Mouse (Mus musculus) heart, embryonic 16.5 days (tissue): ENCODE results near the gene Chic1. TPM values are rescaled to one million over a fixed set of nuclear protein-coding genes. Genes with fewer than 3 reads are reported as not detected.

Experiments
- ATAC-seq: fragments of 200-750 bp; cut with Nextera tagmentation; replicated peaks from 2 replicates; pipeline ENCODE4 v1.8.0; 2017; ENCODE audit warnings: moderate number of reproducible peaks; ENCODE audit not compliant: insufficient read depth, low FRiP score; ENCODE audit errors: extremely low read depth
- H3K27ac ChIP-seq: fragments of 300-500 bp; sonication (generic); 2 replicates; pipeline ENCODE4 v1.5.1; 2014; ENCODE audit warnings: mild to moderate bottlenecking, low read length, control low read depth, moderate library complexity
- H3K27me3 ChIP-seq: fragments of 300-500 bp; sonication (generic); 2 replicates; pipeline ENCODE4 v1.6.1; 2014; ENCODE audit warnings: low read length, mixed read lengths; ENCODE audit not compliant: control insufficient read depth, insufficient read depth
- H3K36me3 ChIP-seq: fragments of 300-500 bp; sonication (generic); 2 replicates; pipeline ENCODE4 v1.6.1; 2014; ENCODE audit not compliant: control insufficient read depth, insufficient read depth
- H3K4me1 ChIP-seq: fragments of 300-500 bp; sonication (generic); 2 replicates; pipeline ENCODE4 v1.6.1; 2014; ENCODE audit warnings: low read length, mixed read lengths; ENCODE audit not compliant: control insufficient read depth, insufficient read depth
- H3K4me2 ChIP-seq: fragments of 300-500 bp; sonication (generic); 2 replicates; pipeline ENCODE4 v1.6.1; 2014; ENCODE audit warnings: low read depth, mild to moderate bottlenecking, control low read depth, low read length
- H3K4me3 ChIP-seq: fragments of 300-500 bp; sonication (generic); 2 replicates; pipeline ENCODE4 v1.5.1; 2014; ENCODE audit warnings: mild to moderate bottlenecking, control low read depth, low read length
- H3K9ac ChIP-seq: fragments of 300-500 bp; sonication (generic); 2 replicates; pipeline ENCODE4 v1.6.1; 2014; ENCODE audit warnings: low read length, control low read depth
- H3K9me3 ChIP-seq: fragments of 300-500 bp; sonication (generic); replicated peaks from 2 replicates; pipeline ENCODE4 v1.6.1; 2016; ENCODE audit warnings: low read length; ENCODE audit not compliant: control insufficient read depth
- WGBS: fragments of 180-500 bp; shearing (Covaris S2); extraction: QIAGEN DNeasy Blood & Tissue Kit; methylation state at CpG from one replicate; pipeline ENCODE4 v1.1.7; 2014; 5-methylcytosine and 5-hydroxymethylcytosine counted together
- polyA plus RNA-seq: library from polyadenylated mRNA; unstranded; fragments of >200 nt; fragmentation: Nextera tagmentation; extraction: Ambion mirVana; gene quantifications from 2 replicates; pipeline ENCODE4 v1.2.1, GENCODE M21; 2015

The Chic1 gene
- polyA plus RNA-seq, 1 experiment from 2014 or later = 1.9 TPM

DNA sequence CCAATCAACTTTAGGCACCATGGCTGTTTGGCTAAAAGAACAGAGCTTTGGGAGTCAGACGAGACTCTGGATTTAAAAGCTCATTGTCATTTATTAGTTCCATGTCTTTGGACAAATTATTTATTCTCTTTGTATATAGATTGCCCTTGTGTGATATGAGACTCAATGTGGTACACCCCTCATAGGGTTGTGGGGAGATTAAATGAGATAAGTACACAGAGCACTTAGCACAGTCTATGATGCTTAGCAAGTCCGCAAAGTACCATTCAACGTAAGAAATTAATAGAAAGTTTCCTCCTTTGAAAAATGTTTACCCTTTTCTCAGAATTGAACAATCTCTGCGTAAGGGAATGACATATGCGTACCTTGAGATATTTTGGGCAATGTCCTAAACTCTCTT is 492 bp upstream of the Chic1 start:
- H3K4me1 ChIP-seq = peaks cover 2% of the 10 kb centered on the region; the same call in 1 of the 2 replicates
- H3K4me2 ChIP-seq = peak overlapping the region; percentile 73
- peaks cover 38% of the 10 kb centered on the region for H3K27me3 ChIP-seq
- WGBS = 44% methylated on average over 5 of the region's 5 CpGs
- no peak overlapping the region for H3K27ac ChIP-seq
- H3K4me3 ChIP-seq = peak overlapping the region; percentile 66
- no peaks in the 10 kb centered on the region for H3K9me3 ChIP-seq
- H3K36me3 ChIP-seq = no peaks in the 10 kb centered on the region
- H3K9ac ChIP-seq = no peak overlapping the region
- no peak for ATAC-seq

DNA sequence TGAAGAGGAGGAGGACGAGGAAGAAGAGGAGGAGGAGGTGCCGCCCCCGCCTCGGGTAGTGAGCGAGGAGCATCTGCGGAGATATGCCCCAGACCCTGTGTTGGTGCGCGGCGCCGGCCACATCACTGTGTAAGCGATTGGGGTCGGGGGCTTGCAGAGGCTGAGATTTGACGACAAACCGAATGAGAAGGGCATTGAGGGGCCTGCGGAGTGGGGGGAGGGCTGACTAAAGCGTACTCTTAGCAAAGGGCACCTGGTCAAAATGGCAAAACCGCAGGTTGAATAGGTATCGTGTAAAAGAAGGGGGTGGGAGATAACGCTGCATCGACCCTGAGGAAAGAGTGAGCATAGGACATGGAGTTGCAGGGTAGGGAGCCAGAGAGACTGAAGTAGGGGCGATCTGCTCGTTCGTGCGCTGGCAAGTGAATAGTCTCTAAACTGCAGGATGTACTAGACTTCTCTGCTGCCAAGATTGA is 523 bp downstream of the Chic1 start:
- peak overlapping the region; percentile 66 for H3K4me3 ChIP-seq
- peak overlapping the region; percentile 68 for H3K9ac ChIP-seq
- ATAC-seq = no peak; the same call in 1 of the 2 replicates
- H3K4me1 ChIP-seq = peaks cover 2% of the 10 kb centered on the region; the same call in 1 of the 2 replicates
- H3K36me3 ChIP-seq = no peaks in the 10 kb centered on the region
- H3K9me3 ChIP-seq = no peaks in the 10 kb centered on the region
- no peak overlapping the region for H3K27ac ChIP-seq
- peaks cover 35% of the 10 kb centered on the region for H3K27me3 ChIP-seq
- peak overlapping the region; percentile 73 for H3K4me2 ChIP-seq
- WGBS = 8% methylated on average over 24 of the region's 24 CpGs

DNA sequence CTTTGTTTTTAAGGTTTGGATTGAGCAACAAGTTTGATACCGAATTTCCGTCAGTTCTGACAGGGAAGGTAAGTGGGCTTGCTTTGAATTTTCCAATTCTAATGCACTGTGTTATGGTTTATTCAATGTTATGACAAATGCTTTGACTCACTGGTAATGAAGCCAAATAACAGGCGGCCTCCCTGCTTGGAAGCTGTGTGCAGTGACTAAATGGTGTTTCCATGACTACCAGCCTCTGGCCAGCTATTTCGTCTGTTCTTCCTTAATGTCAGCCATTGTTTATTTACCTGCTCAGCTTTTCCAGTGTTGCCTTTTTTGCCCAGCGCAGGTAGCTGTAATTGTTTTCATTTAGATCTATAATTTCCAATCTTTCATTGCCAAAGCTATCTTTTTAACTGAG is 9.9 kb downstream of the Chic1 start:
- Histone ChIP-seq H3K4me3 (no peak overlapping the region), H3K9ac (no peak overlapping the region), H3K27ac (no peak overlapping the region), H3K27me3 (peaks cover 4% of the 10 kb centered on the region; the same call in 1 of the 2 replicates), H3K36me3 (no peaks in the 10 kb centered on the region), H3K4me2 (no peak overlapping the region), H3K9me3 (no peaks in the 10 kb centered on the region), H3K4me1 (no peaks in the 10 kb centered on the region)
- 62% methylated on average over 5 of the region's 5 CpGs for WGBS
- ATAC-seq = no peak

DNA sequence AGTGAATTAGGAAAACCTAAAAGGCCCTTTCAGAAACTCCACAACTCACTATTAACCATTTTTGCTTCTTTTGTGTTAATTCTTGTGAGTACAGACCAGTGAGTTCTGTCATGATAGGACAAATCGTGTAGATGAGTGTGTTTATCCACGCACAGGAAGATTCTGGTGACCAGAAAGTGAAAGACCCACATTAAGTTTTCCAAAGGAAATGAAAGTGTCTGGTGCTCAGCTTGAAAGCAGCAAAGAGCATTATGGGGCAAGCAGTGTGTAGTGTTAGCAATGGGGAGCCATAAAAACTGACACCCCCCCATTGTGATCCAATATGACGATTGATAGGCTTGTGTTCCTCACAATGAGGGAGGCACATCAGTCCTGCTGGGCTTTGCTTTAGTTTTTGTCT is 12.4 kb downstream of the Chic1 start:
- H3K4me1 ChIP-seq = no peaks in the 10 kb centered on the region
- H3K27me3 ChIP-seq = peaks cover 4% of the 10 kb centered on the region; the same call in 1 of the 2 replicates
- ATAC-seq = no peak
- WGBS = 71% methylated on average over 3 of the region's 3 CpGs
- H3K36me3 ChIP-seq = no peaks in the 10 kb centered on the region
- no peaks in the 10 kb centered on the region for H3K9me3 ChIP-seq
- H3K4me2 ChIP-seq = no peak overlapping the region
- H3K4me3 ChIP-seq = no peak overlapping the region
- no peak overlapping the region for H3K9ac ChIP-seq
- no peak overlapping the region for H3K27ac ChIP-seq

DNA sequence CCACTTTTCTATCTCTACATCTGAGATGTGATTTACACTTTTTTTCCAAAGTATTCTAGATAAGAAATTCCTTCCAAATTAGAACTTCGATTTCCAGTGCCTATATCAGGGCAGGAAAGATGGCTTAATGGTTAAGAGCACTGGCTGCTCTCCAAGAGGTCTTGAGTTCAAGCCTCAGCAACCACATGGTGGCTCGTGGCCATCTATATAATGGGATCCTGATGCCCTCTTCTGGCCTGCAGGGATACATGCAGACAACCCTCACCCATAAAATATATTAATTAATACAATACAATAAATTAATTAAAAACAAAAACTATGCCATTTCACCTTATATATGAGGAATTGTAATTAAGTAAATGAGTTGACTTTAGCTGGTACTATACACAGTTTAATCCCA is 14.9 kb downstream of the Chic1 start:
- 68% methylated on average over 2 of the region's 2 CpGs for WGBS
- Histone ChIP-seq H3K9me3 (no peaks in the 10 kb centered on the region), H3K27ac (no peak overlapping the region), H3K36me3 (no peaks in the 10 kb centered on the region), H3K4me2 (no peak overlapping the region), H3K27me3 (peaks cover 6% of the 10 kb centered on the region), H3K4me1 (no peaks in the 10 kb centered on the region), H3K9ac (no peak overlapping the region), H3K4me3 (no peak overlapping the region)
- no peak for ATAC-seq

DNA sequence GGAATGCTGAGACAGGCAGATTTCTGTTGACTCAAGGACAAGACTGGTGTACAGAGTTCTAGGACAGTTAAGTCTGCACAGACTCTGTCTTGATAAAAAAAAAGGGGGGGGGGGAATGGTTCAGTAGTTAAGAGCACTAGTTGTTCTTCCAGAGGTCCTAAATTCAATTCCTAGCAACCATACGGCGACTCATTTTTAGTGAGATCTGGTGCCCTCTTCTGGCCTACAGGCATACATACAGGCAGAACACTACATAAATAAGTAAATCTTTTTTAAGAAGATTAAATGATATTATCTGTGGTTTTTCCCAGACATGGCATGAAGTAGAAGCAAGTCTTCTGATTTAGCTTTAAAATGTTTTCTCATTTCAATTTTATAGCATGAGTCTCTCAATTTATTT is 15.4 kb downstream of the Chic1 start:
- H3K9me3 ChIP-seq = no peaks in the 10 kb centered on the region
- WGBS = 30% methylated on average over 2 of the region's 2 CpGs
- no peak overlapping the region for H3K4me2 ChIP-seq
- ATAC-seq = no peak
- no peaks in the 10 kb centered on the region for H3K36me3 ChIP-seq
- peaks cover 10% of the 10 kb centered on the region for H3K27me3 ChIP-seq
- H3K4me3 ChIP-seq = no peak overlapping the region
- H3K27ac ChIP-seq = no peak overlapping the region
- H3K4me1 ChIP-seq = no peaks in the 10 kb centered on the region
- no peak overlapping the region for H3K9ac ChIP-seq

DNA sequence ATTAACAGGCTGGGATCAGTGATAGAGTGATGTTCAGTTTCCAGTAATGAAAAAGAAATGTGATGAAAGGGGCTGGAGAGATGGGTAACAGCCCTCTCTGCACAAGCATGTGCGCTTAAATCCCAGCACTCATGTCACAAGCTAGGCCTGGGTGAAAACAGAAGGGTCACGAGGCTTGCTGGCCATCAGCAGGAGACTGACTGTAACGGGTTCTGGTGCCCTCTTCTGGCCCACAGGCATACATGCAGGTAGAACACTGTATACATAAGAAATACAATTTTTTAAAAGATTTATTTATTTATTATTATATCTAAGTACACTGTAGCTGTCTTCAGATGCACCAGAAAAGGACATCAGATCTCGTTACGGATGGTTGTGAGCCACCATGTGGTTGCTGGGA is 18.0 kb downstream of the Chic1 start:
- no peak for ATAC-seq
- H3K9me3 ChIP-seq = no peaks in the 10 kb centered on the region
- no peaks in the 10 kb centered on the region for H3K36me3 ChIP-seq
- WGBS = 56% methylated on average over 5 of the region's 5 CpGs
- no peaks in the 10 kb centered on the region for H3K4me1 ChIP-seq
- no peak overlapping the region for H3K9ac ChIP-seq
- H3K4me3 ChIP-seq = no peak overlapping the region
- peaks cover 16% of the 10 kb centered on the region for H3K27me3 ChIP-seq
- no peak overlapping the region for H3K4me2 ChIP-seq
- no peak overlapping the region for H3K27ac ChIP-seq

DNA sequence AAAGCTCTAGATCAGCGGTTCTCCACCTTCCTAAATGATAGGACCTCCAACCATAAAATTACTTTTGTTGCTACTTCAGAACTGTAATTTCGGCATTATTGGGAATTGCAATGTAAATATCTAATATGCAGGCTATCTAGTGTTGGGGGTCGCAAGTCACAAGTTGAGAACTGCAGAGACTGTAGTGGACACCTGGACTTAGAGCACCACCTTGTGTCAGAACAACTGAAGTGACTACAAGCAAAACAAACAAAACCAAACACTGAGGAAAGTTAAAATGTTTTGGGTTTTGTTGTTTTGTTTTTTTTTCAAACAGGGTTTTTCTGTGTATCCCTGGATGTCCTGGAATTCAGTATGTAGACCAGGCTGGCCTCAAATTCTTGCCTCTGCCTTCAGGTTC is 28.3 kb downstream of the Chic1 start:
- Histone ChIP-seq H3K27me3 (peaks cover 12% of the 10 kb centered on the region), H3K27ac (no peak overlapping the region), H3K4me3 (no peak overlapping the region), H3K9me3 (no peaks in the 10 kb centered on the region), H3K4me2 (no peak overlapping the region), H3K36me3 (no peaks in the 10 kb centered on the region), H3K4me1 (no peaks in the 10 kb centered on the region), H3K9ac (no peak overlapping the region)
- ATAC-seq = no peak
- WGBS = 83% methylated on average over 3 of the region's 3 CpGs

DNA sequence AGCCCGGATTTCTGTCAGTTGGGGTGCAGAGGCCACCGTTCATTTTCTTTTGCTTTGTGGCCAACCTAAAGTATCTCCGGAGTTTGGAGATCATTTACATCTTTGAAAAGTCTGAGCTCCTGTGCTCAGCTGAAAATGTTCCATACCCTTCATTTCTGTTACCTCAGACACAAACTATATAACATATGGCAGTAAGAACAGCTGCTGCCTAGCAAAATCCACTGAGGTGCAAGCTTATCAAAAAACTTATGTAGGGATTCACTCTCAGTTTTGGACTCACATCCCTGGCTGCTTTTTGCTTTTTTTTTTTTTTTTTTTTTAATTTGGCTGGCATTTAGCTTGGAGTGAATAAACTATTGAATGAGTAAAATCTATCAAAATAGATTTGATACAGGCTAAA is 31.9 kb downstream of the Chic1 start:
- H3K4me1 ChIP-seq = no peaks in the 10 kb centered on the region
- peaks cover 12% of the 10 kb centered on the region for H3K27me3 ChIP-seq
- no peak for ATAC-seq
- no peaks in the 10 kb centered on the region for H3K9me3 ChIP-seq
- no peak overlapping the region for H3K4me2 ChIP-seq
- H3K27ac ChIP-seq = no peak overlapping the region
- no peak overlapping the region for H3K9ac ChIP-seq
- no peak overlapping the region for H3K4me3 ChIP-seq
- no peaks in the 10 kb centered on the region for H3K36me3 ChIP-seq
- 90% methylated on average over 3 of the region's 3 CpGs for WGBS
